Mouse (Mus musculus): ENCODE results near the gene Tas2r107. TPM values are rescaled to one million over a fixed set of nuclear protein-coding genes. Genes with fewer than 3 reads are reported as not detected.
"Not testable (repeated sequence)": the region's sequence is repeated elsewhere in the genome, so short reads cannot be mapped to it uniquely, and the experiment has no call there.

Gene Tas2r107
- total RNA-seq (2021) = not detected

DNA sequence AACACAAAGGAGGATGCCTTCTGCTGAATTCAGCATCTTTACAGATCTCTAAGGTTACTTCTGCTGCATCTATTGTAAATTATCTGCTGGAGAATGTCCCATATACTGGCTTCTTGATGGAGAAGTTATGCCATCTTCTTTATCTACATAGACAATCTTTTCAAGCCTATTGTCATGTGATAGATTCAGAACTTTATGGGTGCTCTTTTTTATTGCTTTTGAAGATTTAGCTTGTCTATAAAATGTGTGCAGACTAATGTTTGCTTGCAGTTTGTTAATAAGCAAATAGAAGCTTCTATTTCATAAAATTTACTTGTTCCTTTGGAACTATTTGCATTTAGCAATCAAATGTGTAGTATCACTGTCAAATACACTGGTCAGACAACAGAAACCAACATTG lies at the start of gene Tas2r107:
Gene Tas2r107 (minus strand): TSS at position 101 of the 400 bp plus-strand sequence.
- DNase-seq (ENCODE audit: low spot score in 2 of 2) = no peak
- intact Hi-C loops (cut with DNase I) = no loop called here

DNA sequence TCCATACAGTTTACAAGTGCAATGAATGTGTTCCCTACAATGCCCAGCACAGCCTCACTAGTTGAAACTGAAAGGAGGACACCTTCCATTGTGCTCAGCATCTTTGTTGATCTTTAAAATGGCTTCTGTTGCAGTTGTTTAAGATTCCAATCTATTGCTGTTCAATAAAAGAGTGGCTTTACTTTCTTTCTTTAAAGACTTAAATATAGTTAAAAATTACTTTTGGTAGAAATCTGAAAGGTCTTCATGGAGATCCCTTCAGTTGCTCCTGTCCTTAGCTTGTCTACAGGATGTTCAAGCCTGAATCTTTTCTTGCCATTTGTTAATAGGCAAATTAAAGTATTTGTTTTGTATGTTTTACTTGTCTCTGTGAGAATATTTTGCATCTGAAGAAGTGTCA lies 30.0 kb upstream of the Tas2r107 start, which contains the start of gene Tas2r114:
Gene Tas2r114 (minus strand): TSS at position 101 of the 400 bp plus-strand sequence.
- intact Hi-C loops (cut with DNase I) = no loop called here
- no peak for DNase-seq (ENCODE audit: low spot score in 2 of 2)

DNA sequence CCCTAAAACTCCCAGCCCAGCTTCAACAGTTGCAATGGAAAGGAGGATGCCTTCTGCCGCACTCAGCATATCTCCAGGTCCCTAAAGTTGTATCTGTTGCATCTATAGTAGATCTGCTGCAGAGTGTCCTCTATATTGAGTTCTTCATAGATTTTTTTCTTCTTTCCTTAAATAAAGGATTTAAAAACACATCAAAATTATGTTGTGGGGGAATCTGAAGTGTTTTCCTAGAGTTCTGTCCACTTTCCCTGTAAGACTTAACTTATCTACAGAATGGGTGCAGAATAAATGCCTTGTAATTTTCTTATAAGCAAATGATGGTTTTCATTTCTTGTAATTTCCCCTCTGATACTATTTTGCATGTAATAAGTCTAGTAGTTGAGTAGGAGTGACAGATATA lies 27.4 kb upstream of the Tas2r107 start, which contains the start of gene Tas2r105:
Gene Tas2r105 (minus strand): TSS at position 101 of the 400 bp plus-strand sequence.
- DNase-seq (ENCODE audit: low spot score in 2 of 2) = no peak
- intact Hi-C loops (cut with DNase I) = no loop called here

DNA sequence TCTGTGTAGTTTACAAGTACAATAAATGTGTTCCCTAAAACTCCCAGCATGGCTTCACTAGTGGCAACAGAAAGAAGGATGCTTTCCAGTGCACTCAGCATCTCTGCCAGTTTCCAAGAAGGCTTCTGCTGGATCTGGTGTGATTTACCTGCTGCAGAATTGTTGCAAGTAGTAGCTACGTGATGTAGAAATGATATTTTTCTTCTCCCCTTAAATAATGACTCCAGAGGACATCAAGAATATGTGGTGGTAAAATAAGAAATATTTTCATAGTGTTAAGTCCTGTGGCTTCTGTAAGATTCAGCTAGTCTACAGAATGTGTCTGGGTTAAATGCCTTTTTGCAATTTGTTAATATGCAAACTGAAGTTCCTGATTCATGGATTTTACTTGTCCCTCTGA lies 25.7 kb upstream of the Tas2r107 start, which contains the start of gene Tas2r104:
Gene Tas2r104 (minus strand): TSS at position 101 of the 400 bp plus-strand sequence.
- DNase-seq (ENCODE audit: low spot score in 2 of 2) = no peak
- intact Hi-C loops (cut with DNase I) = no loop called here

DNA sequence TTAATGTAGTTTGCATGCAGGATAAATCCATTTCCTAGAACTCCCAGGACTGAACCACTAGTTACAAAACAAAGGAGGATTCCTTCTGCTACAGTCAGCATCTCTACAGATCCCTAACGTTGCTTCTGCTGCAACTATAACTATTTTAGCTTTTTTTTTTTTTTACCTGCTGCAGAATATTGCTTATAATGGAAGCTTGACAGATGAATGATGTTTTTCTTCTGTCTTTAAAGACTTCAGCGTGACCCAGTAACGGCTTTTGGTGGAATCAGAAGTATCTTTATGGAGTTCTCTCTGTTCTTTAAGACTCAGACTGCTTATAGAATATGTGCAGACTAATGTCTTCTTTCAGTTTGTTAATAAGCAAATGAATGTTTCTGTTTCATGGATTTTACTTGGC lies 18.8 kb upstream of the Tas2r107 start, which contains the start of gene Tas2r106:
Gene Tas2r106 (minus strand): TSS at position 101 of the 400 bp plus-strand sequence.
- no peak for DNase-seq (ENCODE audit: low spot score in 2 of 2)
- intact Hi-C loops (cut with DNase I) = no loop called here

DNA sequence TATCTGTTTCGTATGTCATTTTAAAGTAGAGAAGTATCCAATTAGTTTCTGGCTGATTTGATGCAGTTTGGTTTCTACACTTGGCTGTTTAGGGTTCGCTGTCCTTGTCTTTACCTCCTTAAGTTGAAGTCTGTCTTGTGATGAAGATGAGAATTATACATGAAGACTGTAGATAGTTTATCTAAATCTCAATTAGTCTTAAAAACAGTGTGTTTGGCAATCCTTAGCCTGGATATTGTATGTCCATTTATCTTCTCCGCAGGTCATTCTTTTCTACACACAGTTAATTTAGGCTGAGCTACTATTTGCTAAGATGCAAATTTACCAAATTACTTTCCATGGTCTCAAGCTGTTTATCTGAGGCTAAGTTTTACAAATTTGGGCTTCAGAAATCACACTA lies 29.1 kb downstream of the Tas2r107 start, which contains the start of gene Tas2r130:
Gene Tas2r130 (minus strand): TSS at position 101 of the 400 bp plus-strand sequence.
- no peak for DNase-seq (ENCODE audit: low spot score in 2 of 2)
- intact Hi-C loops (cut with DNase I) = no loop called here

DNA sequence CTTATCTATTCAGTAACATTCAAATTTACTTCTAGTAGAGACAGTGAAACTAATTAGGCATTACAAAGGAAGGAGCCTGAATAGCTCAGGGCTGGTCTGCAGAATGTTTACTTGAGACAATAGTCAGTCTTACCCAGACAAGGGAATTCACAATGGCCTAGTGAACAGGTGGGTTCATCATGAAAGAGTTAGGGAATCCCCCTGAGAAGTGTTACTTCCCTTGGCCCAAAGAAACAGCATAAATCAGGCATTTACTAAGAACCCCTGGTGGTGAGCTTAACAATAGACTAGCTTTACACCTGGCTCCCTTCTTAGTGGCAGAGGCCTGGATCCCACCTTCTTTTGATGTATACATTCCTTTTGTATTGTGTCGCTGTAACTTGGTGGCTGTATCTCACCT lies 50.0 kb downstream of the Tas2r107 start:
- intact Hi-C loops (cut with DNase I) = not testable (repeated sequence)

More for the DNA sequence above, 50.0 kb downstream of the Tas2r107 start:
- not testable (repeated sequence) for DNase-seq (ENCODE audit: low spot score in 2 of 2)

Other genes starting within 250 kb of the Tas2r107 start
- gene 5430401F13Rik, start 173.7 kb downstream of the Tas2r107 start, total RNA-seq (2021) = not detected
- not detected for gene Gm6619, start 173.7 kb downstream of the Tas2r107 start, total RNA-seq (2021)
- not detected for gene Tas2r130, start 29.2 kb downstream of the Tas2r107 start, total RNA-seq (2021)
- not detected for gene Tas2r106, start 18.7 kb upstream of the Tas2r107 start, total RNA-seq (2021)
- not detected for gene Tas2r104, start 25.6 kb upstream of the Tas2r107 start, total RNA-seq (2021)
- not detected for gene Tas2r105, start 27.3 kb upstream of the Tas2r107 start, total RNA-seq (2021)
- not detected for gene Tas2r114, start 29.9 kb upstream of the Tas2r107 start, total RNA-seq (2021)